Mouse (Mus musculus) heart, embryonic 11.5 days (tissue): ENCODE measurements around the gene Serinc3. TPM values are rescaled to one million over a fixed set of nuclear protein-coding genes. Genes with fewer than 3 reads are reported as not detected.

Experiments used
- ATAC-seq: fragments of 200-750 bp; cut with Nextera tagmentation; replicated peaks from 2 replicates; pipeline ENCODE4 v1.8.0; 2017; ENCODE audit warnings: moderate library complexity; ENCODE audit not compliant: insufficient number of reproducible peaks, low FRiP score, low TSS enrichment
- H3K27ac ChIP-seq: fragments of 300-500 bp; sonication (generic); 2 replicates; pipeline ENCODE4 v1.5.1; 2014; ENCODE audit warnings: mild to moderate bottlenecking, low read depth, low read length
- H3K27me3 ChIP-seq: fragments of 300-500 bp; sonication (generic); 2 replicates; pipeline ENCODE4 v1.6.1; 2014; ENCODE audit warnings: mild to moderate bottlenecking, low read length, mixed read lengths; ENCODE audit not compliant: control insufficient read depth, insufficient read depth
- H3K36me3 ChIP-seq: fragments of 300-500 bp; sonication (generic); 2 replicates; pipeline ENCODE4 v1.6.1; 2014; ENCODE audit warnings: mild to moderate bottlenecking, low read length, moderate library complexity, mixed read lengths; ENCODE audit not compliant: control insufficient read depth, insufficient read depth
- H3K4me1 ChIP-seq: fragments of 300-500 bp; sonication (generic); 2 replicates; pipeline ENCODE4 v1.6.1; 2014; ENCODE audit warnings: low read length; ENCODE audit not compliant: control insufficient read depth, insufficient read depth
- H3K4me2 ChIP-seq: fragments of 300-500 bp; sonication (generic); 2 replicates; pipeline ENCODE4 v1.6.1; 2014; ENCODE audit warnings: mild to moderate bottlenecking, moderate library complexity
- H3K4me3 ChIP-seq: fragments of 300-500 bp; sonication (generic); 2 replicates; pipeline ENCODE4 v1.5.1; 2014; ENCODE audit warnings: low read depth, low read length
- H3K9ac ChIP-seq: fragments of 300-500 bp; sonication (generic); 2 replicates; pipeline ENCODE4 v1.6.1; 2014; ENCODE audit warnings: mild to moderate bottlenecking, low read depth, low read length, moderate library complexity
- H3K9me3 ChIP-seq: fragments of 300-500 bp; sonication (generic); replicated peaks from 2 replicates; pipeline ENCODE4 v1.6.1; 2016; ENCODE audit warnings: low read length; ENCODE audit not compliant: control insufficient read depth
- WGBS: fragments of 180-500 bp; shearing (Covaris S2); extraction: QIAGEN DNeasy Blood & Tissue Kit; methylation state at CpG from one replicate; pipeline ENCODE4 v1.1.7; 2014; ENCODE audit not compliant: insufficient replicate concordance; 5-methylcytosine and 5-hydroxymethylcytosine counted together
- polyA plus RNA-seq: library from polyadenylated mRNA; unstranded; fragments of >200 nt; fragmentation: Nextera tagmentation; extraction: Ambion mirVana; gene quantifications from 2 replicates; pipeline ENCODE4 v1.2.1, GENCODE M21; 2014

Serinc3 gene
- polyA plus RNA-seq, 1 experiment from 2014 or later: 77.5 TPM

DNA sequence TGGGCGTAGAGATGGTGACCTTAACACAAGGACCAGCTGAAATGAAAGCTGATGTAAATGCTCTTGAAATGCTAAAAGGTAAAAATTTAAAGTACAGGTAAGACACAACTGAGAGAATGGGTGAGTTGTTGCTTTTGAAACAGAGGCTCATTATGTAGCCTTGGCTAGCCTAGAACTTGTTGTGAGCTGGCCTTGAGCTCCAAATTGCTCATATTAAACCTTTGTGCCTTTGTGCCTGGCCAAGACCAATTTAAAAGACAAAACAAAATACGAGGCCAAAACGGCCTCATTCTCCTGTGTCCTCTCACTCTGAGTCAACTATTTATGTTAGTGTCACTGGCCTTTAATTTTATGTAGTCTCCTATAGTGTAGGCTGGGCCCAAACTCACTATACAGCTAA lies 42.0 kb upstream of the Serinc3 start:
- ATAC-seq: no peak
- H3K4me2 ChIP-seq: no peak overlapping the region
- no peak overlapping the region for H3K4me3 ChIP-seq
- no peaks in the 10 kb centered on the region for H3K9me3 ChIP-seq
- peak overlapping the region; percentile 99 for H3K27ac ChIP-seq
- peaks cover 58% of the 10 kb centered on the region for H3K4me1 ChIP-seq
- no peaks in the 10 kb centered on the region for H3K27me3 ChIP-seq
- 0 out of 2 replicates have a peak overlapping the region, but pooled peaks have one; percentile 69 for H3K9ac ChIP-seq
- WGBS: 76% methylated on average over 3 of the region's 3 CpGs
- no peaks in the 10 kb centered on the region for H3K36me3 ChIP-seq

DNA sequence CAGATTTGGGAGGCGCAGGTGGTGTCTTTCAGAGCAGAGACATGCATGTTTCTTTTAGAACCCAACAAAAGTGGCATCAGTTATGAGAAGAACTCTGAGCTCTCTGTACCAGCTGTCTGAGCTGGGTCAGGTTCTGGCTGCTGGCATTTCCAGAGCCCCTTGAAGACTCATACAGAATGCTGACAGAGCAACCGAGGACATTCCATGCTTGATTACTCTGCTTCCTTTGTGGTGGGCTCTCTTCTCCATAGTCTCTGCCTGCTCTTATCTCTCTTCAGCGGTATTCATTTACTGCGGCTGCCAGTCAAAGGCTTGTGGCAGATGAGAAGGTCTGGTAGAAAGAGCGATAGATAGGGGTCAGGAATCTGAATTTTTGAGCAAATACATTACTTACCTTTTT lies 41.3 kb upstream of the Serinc3 start:
- peak overlapping the region; percentile 69 for H3K9ac ChIP-seq

GRCm38 (mm10) chr2:163685761-163686200 lies 40.9 kb upstream of the Serinc3 start:
- no peaks in the 10 kb centered on the region for H3K36me3 ChIP-seq
- peak overlapping the region; percentile 69 for H3K9ac ChIP-seq
- no peaks in the 10 kb centered on the region for H3K9me3 ChIP-seq
- H3K27me3 ChIP-seq: no peaks in the 10 kb centered on the region
- ATAC-seq: peak; percentile 64; the same call in 1 of the 2 replicates
- peaks cover 50% of the 10 kb centered on the region for H3K4me1 ChIP-seq
- H3K4me2 ChIP-seq: peak overlapping the region; percentile 52
- 26% methylated on average over 6 of the region's 6 CpGs for WGBS
- no peak overlapping the region for H3K4me3 ChIP-seq
- peak overlapping the region; percentile 99 for H3K27ac ChIP-seq

More for the DNA sequence above, 41.3 kb upstream of the Serinc3 start:
- Histone ChIP-seq H3K27ac (peak overlapping the region; percentile 99), H3K36me3 (no peaks in the 10 kb centered on the region), H3K27me3 (no peaks in the 10 kb centered on the region), H3K4me2 (peak overlapping the region; percentile 52), H3K9me3 (no peaks in the 10 kb centered on the region), H3K4me1 (peaks cover 55% of the 10 kb centered on the region), H3K4me3 (no peak overlapping the region)
- ATAC-seq: no peak
- 26% methylated on average over 5 of the region's 5 CpGs for WGBS

- no peak; the same call in 1 of the 2 replicates for ATAC-seq
- no peak overlapping the region for H3K4me3 ChIP-seq
- H3K9me3 ChIP-seq: no peaks in the 10 kb centered on the region
- no peak overlapping the region for H3K9ac ChIP-seq
- no peaks in the 10 kb centered on the region for H3K36me3 ChIP-seq
- H3K27ac ChIP-seq: peak overlapping the region; percentile 99
- no peak overlapping the region for H3K4me2 ChIP-seq
- H3K27me3 ChIP-seq: no peaks in the 10 kb centered on the region
- WGBS: 24% methylated on average over 4 of the region's 4 CpGs
- peaks cover 45% of the 10 kb centered on the region for H3K4me1 ChIP-seq
Measured at GRCm38 (mm10) chr2:163685287-163685686, 40.4 kb upstream of the Serinc3 start.

DNA sequence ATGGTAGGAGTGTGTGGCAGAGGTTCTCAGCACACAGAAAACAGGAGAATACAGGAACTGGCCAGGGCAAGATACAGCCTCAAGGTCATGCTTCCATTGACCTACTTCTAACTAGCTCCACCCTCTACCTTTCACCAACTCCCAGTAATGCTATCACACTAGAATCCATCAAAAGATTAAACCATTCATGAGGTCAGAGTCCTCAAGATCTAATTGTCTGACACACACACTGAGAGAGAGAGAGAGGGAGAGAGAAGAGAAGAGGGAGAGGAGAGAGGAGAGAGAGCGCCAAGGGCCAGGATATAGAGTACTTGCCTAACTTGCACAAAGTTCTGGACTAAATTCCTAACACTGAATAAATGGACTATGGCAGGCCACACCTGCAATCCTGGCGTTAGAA lies 37.4 kb upstream of the Serinc3 start:
- no peak overlapping the region for H3K4me2 ChIP-seq
- no peak overlapping the region for H3K4me3 ChIP-seq
- peaks cover 27% of the 10 kb centered on the region for H3K4me1 ChIP-seq
- no peak overlapping the region for H3K9ac ChIP-seq
- H3K9me3 ChIP-seq: no peaks in the 10 kb centered on the region
- WGBS: 85% methylated on average over 2 of the region's 2 CpGs
- no peak overlapping the region for H3K27ac ChIP-seq
- no peak for ATAC-seq
- no peaks in the 10 kb centered on the region for H3K27me3 ChIP-seq
- no peaks in the 10 kb centered on the region for H3K36me3 ChIP-seq

GRCm38 (mm10) chr2:163676745-163677144 lies 31.8 kb upstream of the Serinc3 start:
- no peak overlapping the region for H3K9ac ChIP-seq
- peaks cover 19% of the 10 kb centered on the region for H3K4me1 ChIP-seq

DNA sequence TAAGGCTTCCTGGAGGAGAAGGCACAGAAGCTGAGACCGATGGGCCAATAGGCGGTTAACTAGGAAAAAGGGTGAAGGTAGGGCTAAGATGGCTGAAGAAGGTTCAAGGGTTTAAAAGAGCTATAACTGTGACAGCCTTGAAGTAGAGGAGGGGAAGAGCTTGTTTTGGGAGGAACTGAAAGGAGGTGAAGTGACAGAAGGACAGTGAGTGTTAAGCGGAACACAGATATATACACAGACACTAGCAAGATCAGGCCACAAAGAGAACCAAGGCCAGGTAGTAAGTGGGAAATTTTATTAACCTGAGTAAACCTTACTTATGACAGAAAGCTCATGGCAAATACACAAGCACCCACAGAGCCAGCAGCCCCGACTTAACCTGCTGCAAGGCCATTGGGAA lies 31.4 kb upstream of the Serinc3 start:
- H3K9me3 ChIP-seq: no peaks in the 10 kb centered on the region
- no peaks in the 10 kb centered on the region for H3K27me3 ChIP-seq
- H3K4me1 ChIP-seq: peaks cover 19% of the 10 kb centered on the region
- H3K4me3 ChIP-seq: no peak overlapping the region
- no peak overlapping the region for H3K4me2 ChIP-seq
- 92% methylated on average over 4 of the region's 4 CpGs for WGBS
- no peaks in the 10 kb centered on the region for H3K36me3 ChIP-seq
- H3K27ac ChIP-seq: peak overlapping the region; percentile 78
- no peak for ATAC-seq
- H3K9ac ChIP-seq: no peak overlapping the region

More at GRCm38 (mm10) chr2:163676745-163677144, 31.8 kb upstream of the Serinc3 start:
- peak overlapping the region; percentile 46 for H3K27ac ChIP-seq
- H3K4me2 ChIP-seq: no peak overlapping the region
- H3K4me3 ChIP-seq: no peak overlapping the region
- H3K27me3 ChIP-seq: no peaks in the 10 kb centered on the region
- 90% methylated on average over 3 of the region's 3 CpGs for WGBS
- no peaks in the 10 kb centered on the region for H3K9me3 ChIP-seq
- no peak for ATAC-seq
- H3K36me3 ChIP-seq: no peaks in the 10 kb centered on the region

- ATAC-seq: no peak
- no peak overlapping the region for H3K4me3 ChIP-seq
- no peaks in the 10 kb centered on the region for H3K36me3 ChIP-seq
- H3K9me3 ChIP-seq: no peaks in the 10 kb centered on the region
- no peak overlapping the region for H3K9ac ChIP-seq
- no peaks in the 10 kb centered on the region for H3K27me3 ChIP-seq
- H3K27ac ChIP-seq: peak overlapping the region; percentile 78
- no peak overlapping the region for H3K4me2 ChIP-seq
- 53% methylated on average over 6 of the region's 6 CpGs for WGBS
- H3K4me1 ChIP-seq: peaks cover 19% of the 10 kb centered on the region
Measured at GRCm38 (mm10) chr2:163675662-163676061, 30.7 kb upstream of the Serinc3 start.

- no peaks in the 10 kb centered on the region for H3K9me3 ChIP-seq
- H3K27ac ChIP-seq: peak overlapping the region; percentile 78
- peak overlapping the region; percentile 58 for H3K9ac ChIP-seq
- ATAC-seq: no peak
- H3K4me3 ChIP-seq: no peak overlapping the region
- peaks cover 19% of the 10 kb centered on the region for H3K4me1 ChIP-seq
- peak overlapping the region; percentile 12 for H3K4me2 ChIP-seq
- no peaks in the 10 kb centered on the region for H3K27me3 ChIP-seq
- WGBS: 30% methylated on average over 5 of the region's 5 CpGs
- H3K36me3 ChIP-seq: no peaks in the 10 kb centered on the region
Measured at GRCm38 (mm10) chr2:163675144-163675619, 30.3 kb upstream of the Serinc3 start.
